Mouse (Mus musculus) lung, postnatal 10 days (tissue): ENCODE data around the gene Cd38.

Source experiments
- DNase-seq: peaks from one replicate; pipeline ENCODE4 v3.0.0; 2021

Gene Cd38

GRCm38 (mm10) chr5:43948111-43948743 lies 79.9 kb downstream of the Cd38 start:
- peak; percentile 83 for DNase-seq

DNA sequence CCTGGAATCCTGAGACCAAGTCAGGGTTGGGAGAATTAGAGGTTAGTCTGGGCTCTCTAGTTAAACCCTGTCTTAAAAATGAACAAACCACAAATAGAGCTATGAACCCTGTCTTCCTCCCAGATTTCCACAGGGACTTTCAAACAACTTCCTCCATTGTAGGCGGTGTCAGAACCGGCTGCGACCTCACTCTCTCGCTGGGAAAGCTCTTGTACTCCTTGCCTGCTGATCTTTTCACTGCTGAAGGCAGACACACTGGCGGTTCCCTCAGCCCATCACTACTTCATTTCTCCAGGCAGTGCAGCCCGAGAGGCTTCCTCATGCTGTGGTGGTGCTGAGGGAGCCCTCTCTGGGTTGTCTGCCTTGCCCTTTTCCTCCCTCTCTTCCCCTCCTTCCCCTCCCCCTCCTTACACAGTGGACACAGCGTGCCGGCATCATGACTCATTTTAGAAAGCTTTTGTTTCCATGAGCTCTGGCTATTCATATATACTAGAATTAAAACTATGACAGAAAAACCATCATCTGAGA lies 80.5 kb downstream of the Cd38 start:
- peak; percentile 56 for DNase-seq

DNA sequence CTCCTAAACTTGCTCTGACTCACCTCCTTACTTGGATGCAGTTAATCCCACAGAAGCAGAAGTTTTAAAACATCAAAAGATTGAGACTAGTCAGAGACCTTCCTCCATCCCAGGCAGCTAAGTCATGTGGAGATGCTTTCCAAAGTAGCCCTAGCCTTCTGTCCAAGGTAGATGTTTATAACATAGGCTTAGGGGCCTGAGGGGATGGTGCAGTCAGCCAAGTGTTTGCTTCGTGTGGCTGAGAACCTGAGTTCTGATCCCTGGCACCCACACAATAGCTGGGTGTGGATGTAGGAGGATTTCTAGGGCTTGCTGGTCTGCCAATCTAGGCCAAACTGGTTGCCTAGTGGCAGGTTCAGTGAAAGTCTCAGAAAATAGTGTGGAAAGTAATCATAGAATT lies 84.9 kb downstream of the Cd38 start:
- DNase-seq = no peak

DNA sequence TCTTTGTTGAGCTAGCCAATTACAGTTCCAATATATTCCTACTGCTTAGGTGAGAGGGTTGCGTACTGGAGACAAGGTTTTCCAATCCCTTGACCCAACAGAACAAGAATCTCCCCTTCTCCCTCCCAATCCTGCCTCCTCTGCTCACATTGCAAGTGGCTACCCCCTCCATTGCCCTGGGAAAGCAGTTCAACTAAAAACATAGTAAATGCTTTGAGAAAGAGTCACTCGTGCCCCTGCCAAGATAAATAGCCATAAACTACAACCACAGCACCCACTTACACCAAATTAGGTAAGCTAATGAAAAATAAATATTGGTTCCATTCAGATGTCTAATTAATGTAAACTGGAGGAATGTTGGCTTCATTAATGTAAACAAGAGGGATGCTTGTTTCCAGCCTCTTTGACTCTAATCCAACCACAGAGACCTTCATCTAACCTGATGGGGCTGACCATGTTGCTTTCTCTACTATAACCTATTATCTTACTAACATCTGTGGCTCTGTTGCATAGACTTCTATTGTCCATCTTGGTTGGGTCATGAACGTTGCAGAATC lies 91.6 kb downstream of the Cd38 start:
- DNase-seq = no peak

- DNase-seq = no peak
Measured at GRCm38 (mm10) chr5:43961056-43961455, 92.7 kb downstream of the Cd38 start.
